Mouse (Mus musculus) urinary bladder, postnatal 36 days (tissue): ENCODE results near the gene Cep41.

Experiments used
- DNase-seq, 2 experiments: peaks; one replicate each; pipeline ENCODE4 v3.0.0; 2022; ENCODE audit warnings: low spot score in 2 of 2, mixed read lengths in 1 of 2

The Cep41 gene

GRCm38 (mm10) chr6:30710371-30711364 lies 17.1 kb upstream of the Cep41 start:
- no peak for DNase-seq

GRCm38 (mm10) chr6:30709115-30709514 lies 15.6 kb upstream of the Cep41 start:
- DNase-seq = no peak

- DNase-seq = no peak
These were observed 10.5 kb upstream of the Cep41 start for GRCm38 (mm10) chr6:30703977-30704602.

- DNase-seq = no peak
These were observed 9.9 kb upstream of the Cep41 start for GRCm38 (mm10) chr6:30703476-30703875.

GRCm38 (mm10) chr6:30702881-30703280 lies 9.3 kb upstream of the Cep41 start:
- no peak for DNase-seq

GRCm38 (mm10) chr6:30700182-30700581 lies 6.6 kb upstream of the Cep41 start:
- DNase-seq = no peak

GRCm38 (mm10) chr6:30698036-30698435 lies 4.5 kb upstream of the Cep41 start:
- no peak for DNase-seq

- no peak for DNase-seq
These were observed 3.9 kb upstream of the Cep41 start for GRCm38 (mm10) chr6:30697464-30697863.

- DNase-seq = no peak
These were observed 1.6 kb upstream of the Cep41 start for GRCm38 (mm10) chr6:30695124-30695523.

GRCm38 (mm10) chr6:30694209-30694608 lies 660 bp upstream of the Cep41 start:
- DNase-seq = no peak

- DNase-seq = no peak
These were observed 723 bp downstream of the Cep41 start for GRCm38 (mm10) chr6:30692826-30693225.

- DNase-seq = no peak
These were observed 6.4 kb downstream of the Cep41 start for GRCm38 (mm10) chr6:30687198-30687597.

- no peak for DNase-seq
These were observed 9.0 kb downstream of the Cep41 start for GRCm38 (mm10) chr6:30684570-30684969.

- DNase-seq = no peak
These were observed 11.3 kb downstream of the Cep41 start for GRCm38 (mm10) chr6:30681935-30682900.

GRCm38 (mm10) chr6:30680442-30680841 lies 13.1 kb downstream of the Cep41 start:
- DNase-seq = no peak

- DNase-seq = no peak
These were observed 14.0 kb downstream of the Cep41 start for GRCm38 (mm10) chr6:30679567-30679966.

GRCm38 (mm10) chr6:30678482-30678881 lies 15.1 kb downstream of the Cep41 start:
- no peak for DNase-seq

- no peak for DNase-seq
These were observed 16.0 kb downstream of the Cep41 start for GRCm38 (mm10) chr6:30677591-30677990.

- DNase-seq = no peak
These were observed 17.0 kb downstream of the Cep41 start for GRCm38 (mm10) chr6:30676506-30676905.

GRCm38 (mm10) chr6:30675281-30675771 lies 18.2 kb downstream of the Cep41 start:
- DNase-seq = no peak

GRCm38 (mm10) chr6:30674714-30675280 lies 18.8 kb downstream of the Cep41 start:
- no peak for DNase-seq
